Mouse (Mus musculus): ENCODE measurements around the gene Mt1.

The Mt1 gene

GRCm38 (mm10) chr8:94172809-94173732 lies 5.8 kb upstream of the Mt1 start:
- no peak for DNase-seq (ENCODE audit: low read depth)

DNA sequence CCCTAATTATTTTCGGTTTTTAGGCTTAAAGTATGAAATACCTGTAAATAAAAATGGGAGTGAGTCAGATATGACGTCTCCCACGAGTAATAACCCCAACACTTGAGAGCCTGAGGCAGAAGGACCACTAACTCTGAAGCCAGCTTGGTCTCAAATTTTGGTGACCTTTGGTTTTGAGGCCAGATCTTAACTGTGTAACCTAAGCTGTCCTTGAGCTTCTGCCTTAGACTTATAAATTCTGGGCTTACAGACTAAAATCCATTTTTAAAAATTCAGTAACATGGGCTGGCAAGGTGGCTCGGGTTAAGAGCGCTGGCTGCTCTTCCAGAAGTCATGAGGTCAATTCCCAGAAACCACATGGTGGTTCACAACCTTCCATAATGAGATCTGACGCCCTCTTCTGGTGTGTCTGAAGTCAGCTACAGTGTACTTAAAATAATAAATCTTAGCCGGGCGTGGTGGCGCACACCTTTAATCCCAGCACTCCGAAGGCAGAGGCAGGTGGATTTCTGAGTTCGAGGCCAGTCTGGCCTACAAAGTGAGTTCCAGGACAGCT lies 5.0 kb upstream of the Mt1 start:
- DNase-seq (ENCODE audit: low read depth) = no peak

DNA sequence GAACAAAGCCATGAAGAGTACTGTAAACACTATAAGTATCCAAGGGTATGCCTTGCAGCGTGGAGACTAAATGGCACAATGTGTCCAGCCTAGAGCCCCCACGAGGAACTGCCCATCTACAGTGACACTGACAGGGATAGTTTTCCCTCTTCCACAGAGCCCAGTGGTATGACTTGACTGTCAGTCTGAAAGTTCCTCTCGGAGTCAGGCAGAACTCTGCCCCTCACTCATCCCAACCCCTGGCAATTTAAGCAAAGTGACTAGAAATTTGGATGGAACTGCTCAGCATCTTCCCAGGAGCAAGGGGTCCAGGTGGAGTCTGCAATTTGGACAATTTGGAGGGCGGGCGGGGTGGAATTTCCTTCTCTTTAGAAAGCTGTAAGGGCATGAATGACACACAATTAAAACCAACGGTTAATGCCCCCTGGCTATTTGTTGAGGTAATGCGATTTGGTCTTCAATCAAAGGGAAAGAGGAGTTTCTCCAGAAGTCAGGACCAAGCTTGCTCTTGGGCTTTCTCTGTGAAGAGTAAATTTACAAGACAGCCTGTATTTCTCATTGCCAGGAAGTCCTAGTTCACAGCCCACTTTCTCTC lies 4.2 kb upstream of the Mt1 start:
- DNase-seq (ENCODE audit: low read depth) = no peak

DNA sequence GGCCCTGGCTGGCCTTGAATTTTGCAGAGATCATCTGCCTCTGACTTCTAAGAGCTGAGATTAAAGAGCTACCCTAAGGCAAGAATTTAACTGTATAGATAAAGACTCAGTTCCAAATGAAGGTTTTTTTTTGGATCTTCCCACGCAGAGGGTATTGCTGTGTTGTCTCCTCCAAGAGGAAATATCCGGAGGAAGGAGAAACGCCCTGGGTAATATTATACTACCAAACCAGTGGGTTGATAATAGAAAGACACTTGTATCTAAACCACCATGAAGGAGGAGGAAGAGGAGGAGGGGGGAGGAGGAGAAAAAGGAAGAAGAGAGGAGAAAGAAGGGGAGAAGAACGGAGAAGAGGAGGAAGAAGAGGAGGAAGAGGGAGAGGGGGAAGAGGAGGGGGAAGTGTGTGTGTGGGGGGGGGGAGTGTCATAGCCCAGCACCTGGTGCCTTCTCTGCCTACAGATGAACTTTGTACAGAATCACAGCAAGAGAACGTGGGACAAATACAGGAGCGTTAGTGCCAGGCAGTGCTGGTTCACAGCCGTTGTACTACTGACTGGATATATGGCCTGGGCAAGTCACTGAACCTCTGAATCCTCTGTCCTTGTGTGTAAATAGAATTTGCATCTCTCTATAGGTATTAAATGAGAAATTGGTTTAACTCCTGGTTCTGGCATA lies 1.0 kb upstream of the Mt1 start:
- DNase-seq (ENCODE audit: low read depth) = no peak

- DNase-seq (ENCODE audit: low read depth) = no peak
These were observed 1.1 kb downstream of the Mt1 start for GRCm38 (mm10) chr8:94179713-94180560.

GRCm38 (mm10) chr8:94180561-94180908 lies 1.7 kb downstream of the Mt1 start:
- no peak for DNase-seq (ENCODE audit: low read depth)

DNA sequence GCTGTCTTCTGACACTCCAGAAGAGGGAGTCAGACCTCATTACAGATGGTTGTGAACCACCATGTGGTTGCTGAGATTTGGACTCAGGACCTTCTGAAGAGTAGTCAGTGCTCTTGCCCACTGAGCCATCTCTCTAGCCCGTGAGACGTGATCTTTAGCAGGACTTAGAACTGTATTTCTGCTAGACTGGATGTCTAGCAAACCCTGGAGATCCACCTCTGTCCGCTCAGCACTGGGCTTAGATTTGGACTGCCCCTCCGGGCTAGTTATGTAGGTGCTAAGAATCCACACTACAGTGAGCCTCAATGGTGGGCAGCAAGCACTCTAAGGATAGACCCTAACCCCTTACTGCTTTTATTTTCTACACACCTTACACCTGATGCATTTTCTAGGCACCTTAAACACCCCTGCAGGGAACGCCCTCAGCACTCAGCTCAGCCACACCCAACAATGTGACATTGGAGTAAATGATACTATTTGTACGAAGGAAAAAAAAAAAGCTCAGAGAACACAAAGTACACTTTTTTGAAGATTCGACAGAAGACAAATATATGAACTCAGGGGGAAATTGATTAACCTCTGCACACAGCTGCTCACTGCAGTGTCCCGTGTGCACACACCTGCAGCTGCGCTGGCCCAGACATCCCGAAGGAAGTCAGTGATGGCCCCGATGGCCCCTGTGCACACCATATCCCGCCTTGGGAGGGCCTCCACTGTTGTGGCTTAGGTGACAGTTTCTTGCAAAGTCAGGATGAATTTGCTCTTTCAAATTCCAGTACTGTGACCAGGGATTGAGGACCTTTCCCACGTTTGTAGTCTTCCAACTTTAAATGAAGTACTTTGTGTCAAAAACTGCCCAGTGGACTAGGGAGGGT lies 3.4 kb downstream of the Mt1 start:
- DNase-seq (ENCODE audit: low read depth) = no peak

DNA sequence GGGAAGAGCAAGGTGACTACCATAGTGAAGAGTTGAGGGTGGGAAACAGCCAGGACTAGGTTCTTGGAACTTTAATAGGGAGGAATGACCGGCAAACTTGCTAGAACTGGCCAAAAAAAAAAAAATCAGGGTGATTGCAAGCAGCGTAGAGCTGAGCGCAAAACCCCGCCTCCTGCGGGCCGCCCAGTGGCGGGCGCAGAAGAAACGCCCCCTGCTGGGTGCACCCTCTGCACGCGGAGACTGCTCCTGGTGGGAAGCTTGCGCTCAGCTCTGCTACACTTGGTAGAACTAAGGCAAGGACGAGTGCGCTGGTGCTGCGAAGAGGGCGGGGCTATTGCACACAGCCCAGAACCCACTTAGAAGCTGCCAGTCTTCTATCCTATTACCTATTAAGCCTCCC lies 4.2 kb downstream of the Mt1 start:
- DNase-seq (ENCODE audit: low read depth) = peak; percentile 78

DNA sequence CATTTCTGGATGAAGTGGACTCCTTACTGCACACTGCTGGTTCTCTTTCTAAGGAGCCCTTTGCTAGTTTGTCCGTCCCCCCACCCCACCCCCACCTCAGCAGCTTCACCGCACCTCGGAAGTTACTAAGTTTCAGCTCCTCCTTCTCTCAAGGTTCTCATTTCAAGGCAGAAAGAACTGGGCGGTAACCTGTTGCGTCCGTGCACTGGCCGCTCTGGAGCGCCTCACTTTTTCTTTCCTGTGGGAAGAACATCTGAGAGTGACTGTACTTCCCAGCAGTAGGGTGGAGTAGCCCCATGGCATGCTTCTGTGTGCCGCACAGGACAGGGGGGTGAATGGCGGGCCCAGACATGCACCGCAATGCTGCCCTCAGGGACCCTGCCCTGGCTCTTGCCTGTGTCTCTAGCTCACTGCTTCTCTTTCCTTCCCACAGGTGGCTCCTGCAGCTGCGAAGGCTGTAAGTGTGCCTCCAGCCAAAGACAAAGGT lies 5.5 kb downstream of the Mt1 start:
- no peak for DNase-seq (ENCODE audit: low read depth)

GRCm38 (mm10) chr8:94185791-94186190 lies 6.9 kb downstream of the Mt1 start:
- no peak for DNase-seq (ENCODE audit: low read depth)

DNA sequence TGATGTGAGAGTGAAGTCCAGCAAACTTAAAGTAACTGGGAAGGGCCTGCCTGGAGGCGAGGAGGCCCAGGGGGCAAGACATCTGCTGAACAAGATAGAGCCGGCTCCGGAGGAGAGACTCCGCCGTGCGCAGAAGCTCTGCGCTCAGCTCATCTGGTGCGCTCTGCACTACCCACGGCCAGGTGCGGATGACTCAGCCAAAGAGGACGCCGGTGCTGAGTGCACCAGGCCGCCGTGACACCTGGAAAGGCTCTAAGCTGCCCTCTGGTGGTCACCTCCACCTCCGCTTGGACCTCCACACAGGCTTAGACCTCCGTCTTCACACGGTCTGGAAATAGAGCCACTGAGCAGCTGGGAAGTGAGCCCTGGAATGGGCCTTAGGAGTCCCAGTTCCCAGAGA lies 7.7 kb downstream of the Mt1 start:
- DNase-seq (ENCODE audit: low read depth) = no peak

DNA sequence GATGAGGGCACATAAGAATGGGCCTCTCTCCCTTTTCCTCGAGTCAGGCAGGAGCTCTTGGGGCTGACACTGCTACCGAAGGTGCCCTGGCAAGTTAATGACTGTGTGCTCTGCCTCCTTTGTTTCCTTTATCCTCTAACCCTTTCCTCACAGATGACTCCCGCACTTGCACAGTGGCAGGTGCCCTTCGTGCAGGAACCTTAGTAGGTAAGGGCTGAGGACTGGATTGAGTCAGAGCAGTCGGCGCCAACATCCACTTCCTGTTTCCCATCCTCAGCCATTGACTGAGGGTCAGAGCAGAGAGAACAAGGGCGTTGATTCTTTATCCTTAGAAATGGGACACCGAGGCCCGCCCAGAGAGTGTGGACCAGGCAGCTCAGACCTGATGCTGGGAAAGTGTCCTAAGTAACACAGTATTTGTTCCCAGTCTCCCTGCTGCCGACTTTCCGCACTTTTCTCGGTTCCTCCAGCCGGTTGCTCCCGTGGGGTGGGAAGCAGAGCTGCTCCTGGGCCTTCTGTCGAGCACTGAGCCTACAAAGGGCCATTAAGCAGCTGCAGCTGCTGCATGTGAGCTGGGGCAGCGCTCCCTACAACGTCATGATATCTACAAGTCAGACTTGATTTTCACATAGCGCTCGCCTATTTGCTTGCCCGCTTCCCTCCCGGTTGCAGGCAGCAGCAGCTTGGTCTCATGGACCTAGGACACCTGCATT lies 8.6 kb downstream of the Mt1 start:
- DNase-seq (ENCODE audit: low read depth) = no peak

DNA sequence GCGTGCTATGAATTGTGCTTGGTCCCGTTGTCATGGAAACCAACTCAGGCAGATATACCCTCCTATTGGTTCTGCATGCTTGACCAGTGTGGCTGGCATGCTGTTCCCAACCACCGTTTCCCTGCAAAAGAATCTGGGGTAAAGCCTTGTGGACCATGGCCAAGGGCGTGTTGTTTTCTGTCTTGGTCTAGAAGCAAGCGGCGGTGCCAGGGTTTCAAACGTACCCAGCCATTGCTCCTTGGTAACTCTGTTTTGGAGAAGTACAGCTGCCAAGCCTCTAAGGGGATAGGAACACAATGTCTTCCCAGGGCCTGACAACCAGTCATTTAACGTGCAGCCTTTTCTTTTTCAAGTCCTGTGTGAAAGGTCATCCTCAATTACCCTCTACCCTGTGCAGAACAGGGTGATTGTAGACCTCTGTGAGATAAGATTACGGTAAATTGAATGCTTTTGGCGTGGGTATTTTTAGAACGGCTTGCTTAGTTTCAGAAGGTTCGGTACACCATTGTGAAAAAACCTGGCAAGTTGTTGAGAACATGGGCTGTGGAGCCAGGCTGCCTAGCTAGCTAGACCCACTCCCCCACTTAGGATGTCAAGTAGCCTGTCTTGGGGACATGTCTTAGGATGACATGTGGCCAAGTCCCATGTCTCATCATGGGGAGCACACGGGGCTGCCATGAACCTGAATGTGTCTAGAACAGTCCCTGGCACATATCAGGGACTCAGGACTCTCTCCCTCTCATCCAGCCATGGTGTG lies 10.6 kb downstream of the Mt1 start:
- DNase-seq (ENCODE audit: low read depth) = no peak

DNA sequence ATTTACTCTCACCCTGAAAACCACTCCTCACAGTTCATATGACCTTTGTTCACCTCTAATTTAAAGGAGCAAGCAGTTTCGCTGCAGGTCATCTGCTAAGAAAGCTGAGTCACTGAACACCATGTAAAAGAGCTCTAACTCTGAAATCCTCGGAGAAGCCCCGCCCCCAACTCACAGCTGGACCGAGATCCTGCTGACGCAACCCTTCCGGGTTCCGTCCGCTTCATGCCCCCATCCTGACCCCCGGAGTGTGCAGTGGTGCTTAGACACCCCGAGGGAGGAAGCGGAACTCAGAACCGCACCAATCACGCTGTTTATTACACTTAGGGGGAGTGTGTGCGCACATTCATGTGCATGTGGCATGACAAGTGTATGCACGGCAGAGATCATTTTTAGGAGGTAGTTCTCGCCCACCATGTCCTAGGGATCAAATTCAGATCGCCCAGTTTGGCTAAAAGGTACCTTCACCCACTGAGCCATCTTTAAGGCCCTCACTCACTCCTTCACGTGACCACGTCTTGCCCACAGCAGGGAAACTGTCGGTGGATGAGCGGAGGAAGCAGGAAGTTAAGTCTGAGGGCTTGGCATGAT lies 12.3 kb downstream of the Mt1 start:
- peak; percentile 76 for DNase-seq (ENCODE audit: low read depth)

DNA sequence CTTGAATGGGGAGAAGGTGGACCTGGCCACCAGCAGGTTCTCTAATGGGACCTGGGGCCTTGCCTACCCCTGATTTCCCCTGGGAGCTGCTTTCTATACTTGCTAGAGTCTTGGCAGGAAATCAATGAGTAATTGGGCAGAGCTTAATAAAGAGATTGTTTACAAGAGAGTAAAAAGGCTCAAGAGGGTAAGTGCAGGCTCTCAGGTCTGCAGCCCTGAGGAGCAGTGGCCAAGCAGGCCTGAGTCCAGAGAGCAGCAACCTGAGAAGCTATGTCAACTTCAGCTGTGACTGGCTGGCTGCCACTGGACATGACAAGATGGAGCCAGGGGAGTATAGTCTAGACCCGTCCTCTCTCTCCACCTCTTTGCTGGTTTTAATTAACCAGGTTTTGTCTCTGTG lies 14.0 kb downstream of the Mt1 start:
- DNase-seq (ENCODE audit: low read depth) = no peak

GRCm38 (mm10) chr8:94194591-94195223 lies 15.8 kb downstream of the Mt1 start:
- DNase-seq (ENCODE audit: low read depth) = no peak

- DNase-seq (ENCODE audit: low read depth) = peak; percentile 76
These were observed 20.5 kb downstream of the Mt1 start for GRCm38 (mm10) chr8:94199202-94199869.

DNA sequence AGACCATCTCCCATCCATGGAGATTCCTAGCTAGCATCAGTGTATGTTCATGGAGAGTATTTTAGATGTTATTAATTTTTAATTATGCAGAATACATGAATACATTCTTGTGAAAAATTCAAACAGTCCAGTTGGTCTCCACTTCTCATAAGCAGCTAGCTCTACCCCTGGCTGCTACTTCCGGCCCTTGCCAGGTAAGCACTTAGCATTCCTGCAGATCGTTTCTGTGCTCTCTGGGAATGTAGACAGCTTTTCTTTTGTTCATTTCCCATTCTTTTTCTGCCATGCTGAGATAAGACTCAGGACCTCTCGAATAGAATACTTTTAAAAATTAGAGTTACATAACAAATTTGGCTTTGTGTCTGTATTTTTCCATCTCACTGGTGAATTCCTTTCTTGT lies 25.2 kb downstream of the Mt1 start:
- DNase-seq (ENCODE audit: low read depth) = no peak
